Mouse (Mus musculus) kidney, adult 8-10 months (tissue): ENCODE measurements at regions not wholly inside any gene's neighbourhood (a gene's known extent, or its start where the extent isn't known, plus 50 kb on each side); places are given as distances from the start of the nearest gene placed in this dataset.

Experiments
- DNase-seq, 2 experiments: peaks; one replicate each; pipeline ENCODE4 v3.0.0; 2022

DNA sequence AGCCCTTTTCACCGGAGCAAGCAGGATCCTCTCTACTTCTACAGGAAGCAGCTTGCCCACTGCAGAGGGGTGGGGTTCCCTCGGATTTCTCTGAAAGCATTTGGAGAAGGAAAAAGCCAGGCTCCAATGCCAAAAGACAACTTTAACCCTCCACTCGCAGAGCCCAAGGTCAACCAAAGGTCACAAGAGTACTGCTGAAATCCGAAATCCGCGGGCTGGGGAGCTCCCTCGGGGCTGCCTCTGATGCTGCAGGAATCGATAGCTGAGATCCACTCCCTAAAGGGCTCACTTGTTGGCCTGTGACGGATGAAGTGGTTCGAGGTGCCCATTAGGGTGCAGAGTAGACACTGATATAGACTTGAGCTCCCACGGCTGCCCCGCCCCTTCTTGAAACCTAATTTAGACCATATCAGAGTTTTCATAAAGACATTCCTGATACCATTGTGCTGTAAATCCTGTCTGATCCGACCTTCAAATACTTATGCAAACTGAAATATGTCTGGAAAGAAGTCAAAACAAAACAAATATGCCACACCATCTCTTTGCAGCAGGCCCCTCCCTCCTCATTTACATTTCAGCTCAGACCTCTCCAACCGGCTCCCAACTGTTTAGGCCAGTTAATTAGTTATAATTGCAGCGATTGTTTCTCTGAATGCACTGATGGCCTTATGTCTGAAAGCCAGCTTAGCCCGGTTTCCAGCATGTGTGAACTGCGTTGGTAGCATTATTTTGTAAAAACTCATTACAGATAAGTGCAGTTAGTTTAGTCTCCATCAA is 170.8 kb upstream of the Map3k1 start:
- peak in 1 of 2 experiments; percentile 38 for DNase-seq

GRCm38 (mm10) chr13:111980205-111980595 is 171.4 kb upstream of the Map3k1 start:
- DNase-seq = no peak

DNA sequence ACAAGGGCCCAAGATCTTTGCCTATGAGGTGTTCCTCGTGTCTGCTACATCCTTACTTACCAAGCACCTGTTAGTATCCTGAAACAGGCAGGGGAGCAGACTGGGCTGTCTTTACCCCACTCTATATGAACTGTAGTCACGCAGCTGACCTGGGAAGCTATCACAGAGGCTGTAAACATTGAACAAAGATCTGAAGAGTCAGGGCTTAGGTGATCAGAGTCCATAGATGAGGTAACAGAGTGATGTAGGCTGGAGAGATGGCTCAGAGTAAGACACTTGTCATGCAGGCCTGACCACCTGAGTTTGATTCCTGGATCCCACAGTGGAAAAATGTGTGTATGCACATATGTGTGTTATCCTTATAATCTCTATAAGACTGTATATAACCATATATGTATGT is 172.3 kb upstream of the Map3k1 start:
- DNase-seq = no peak

- no peak for DNase-seq
Observed at GRCm38 (mm10) chr13:111982796-111983460, 174.1 kb upstream of the Map3k1 start.

GRCm38 (mm10) chr13:111984081-111984574 is 175.3 kb upstream of the Map3k1 start:
- peak in 1 of 2 experiments; percentile 23 for DNase-seq

GRCm38 (mm10) chr13:111985406-111985805 is 176.6 kb upstream of the Map3k1 start:
- DNase-seq = no peak

GRCm38 (mm10) chr13:111986681-111987080 is 177.9 kb upstream of the Map3k1 start:
- no peak for DNase-seq

- no peak for DNase-seq
Observed at GRCm38 (mm10) chr13:111987420-111987819, 178.6 kb upstream of the Map3k1 start.

DNA sequence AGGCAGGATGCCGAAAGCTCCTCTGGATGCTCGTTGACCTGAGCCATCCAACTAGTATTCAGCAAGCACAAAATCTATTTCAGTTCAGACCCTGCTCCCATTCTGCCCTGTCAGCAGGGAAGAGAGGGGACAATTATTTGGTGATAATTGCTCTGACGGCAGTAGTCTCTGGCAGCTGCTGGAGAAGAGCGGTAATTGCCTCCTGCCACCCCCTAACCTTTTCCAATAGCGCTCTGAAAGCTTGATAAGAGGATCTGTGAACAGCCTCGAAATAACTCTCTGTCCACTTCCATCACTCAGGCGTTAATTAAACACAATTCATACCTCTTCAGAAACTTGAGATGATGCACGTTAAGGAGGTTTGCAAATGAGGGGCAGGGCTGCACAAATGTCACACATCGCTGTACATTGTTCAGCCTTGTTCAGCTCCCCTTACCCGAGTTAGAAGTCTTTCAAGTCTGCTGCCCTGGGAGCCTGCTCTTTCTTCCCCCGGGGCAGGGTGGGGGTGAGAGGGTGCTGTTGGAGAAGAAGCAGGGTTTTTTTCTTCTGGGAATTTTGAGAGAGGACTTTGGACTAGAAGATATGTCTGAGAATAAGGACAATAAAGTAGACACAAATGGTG is 182.2 kb upstream of the Map3k1 start:
- no peak for DNase-seq

DNA sequence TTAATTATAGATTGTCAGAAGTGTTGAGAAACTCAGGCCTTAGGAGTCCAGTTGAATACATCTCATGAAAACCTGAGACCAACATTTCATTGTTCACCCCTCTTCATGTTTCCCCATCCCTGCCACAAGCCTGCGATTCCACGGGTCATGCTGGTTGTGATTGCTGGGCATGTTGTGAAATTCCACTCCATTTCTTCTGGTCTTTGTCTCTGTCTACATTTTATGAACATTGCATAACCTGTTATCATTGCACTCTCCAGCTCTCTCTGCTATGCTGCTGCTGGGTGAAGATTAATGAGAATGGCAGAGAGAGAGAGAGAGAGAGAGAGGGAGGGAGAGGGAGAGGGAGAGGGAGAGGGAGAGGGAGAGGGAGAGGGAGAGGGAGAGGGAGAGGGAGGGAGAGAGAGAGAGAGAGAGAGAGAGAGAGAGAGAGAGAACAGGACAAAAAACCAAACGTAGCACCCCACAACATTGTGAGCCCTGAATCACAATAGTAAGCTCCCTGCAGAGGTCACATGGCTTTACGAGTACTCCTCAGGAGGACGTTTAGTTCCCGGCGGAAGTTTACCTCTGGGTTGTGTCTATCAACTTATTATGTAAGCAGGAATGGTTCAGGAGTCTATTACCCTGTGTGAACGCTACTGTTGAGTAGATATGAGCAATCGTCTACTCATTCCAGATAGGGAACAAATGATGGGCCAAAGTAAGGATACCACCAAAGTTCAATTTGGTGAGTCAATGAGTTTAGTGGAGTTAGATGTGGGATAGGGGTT is 183.5 kb upstream of the Map3k1 start:
- no peak for DNase-seq

- DNase-seq = no peak
Observed at GRCm38 (mm10) chr13:111994862-111995490, 186.2 kb upstream of the Map3k1 start.

GRCm38 (mm10) chr13:111995716-111996115 is 186.9 kb upstream of the Map3k1 start:
- DNase-seq = no peak

DNA sequence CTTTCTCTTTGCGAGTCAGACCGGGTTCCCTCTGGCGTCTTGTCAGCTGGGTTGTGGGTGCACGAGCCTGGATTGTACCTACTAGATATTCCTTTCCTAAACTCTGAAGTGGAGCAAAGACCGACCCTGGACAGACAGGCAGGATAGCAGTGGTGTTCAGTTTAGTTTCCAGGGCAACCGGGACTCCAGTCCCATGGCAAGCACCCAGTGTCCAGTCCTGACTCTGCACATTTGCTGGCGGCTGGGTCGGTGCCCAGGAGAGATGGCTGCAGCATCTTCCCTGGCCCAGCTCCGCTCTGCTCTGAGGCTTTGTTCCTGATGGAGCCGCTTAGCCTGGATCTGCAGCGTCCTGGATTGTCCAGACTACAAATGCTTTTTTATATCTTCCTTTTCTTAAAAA is 188.1 kb upstream of the Map3k1 start:
- peak; percentile 43 to 70 for DNase-seq

GRCm38 (mm10) chr13:111997980-111998945 is 189.5 kb upstream of the Map3k1 start:
- DNase-seq = no peak

DNA sequence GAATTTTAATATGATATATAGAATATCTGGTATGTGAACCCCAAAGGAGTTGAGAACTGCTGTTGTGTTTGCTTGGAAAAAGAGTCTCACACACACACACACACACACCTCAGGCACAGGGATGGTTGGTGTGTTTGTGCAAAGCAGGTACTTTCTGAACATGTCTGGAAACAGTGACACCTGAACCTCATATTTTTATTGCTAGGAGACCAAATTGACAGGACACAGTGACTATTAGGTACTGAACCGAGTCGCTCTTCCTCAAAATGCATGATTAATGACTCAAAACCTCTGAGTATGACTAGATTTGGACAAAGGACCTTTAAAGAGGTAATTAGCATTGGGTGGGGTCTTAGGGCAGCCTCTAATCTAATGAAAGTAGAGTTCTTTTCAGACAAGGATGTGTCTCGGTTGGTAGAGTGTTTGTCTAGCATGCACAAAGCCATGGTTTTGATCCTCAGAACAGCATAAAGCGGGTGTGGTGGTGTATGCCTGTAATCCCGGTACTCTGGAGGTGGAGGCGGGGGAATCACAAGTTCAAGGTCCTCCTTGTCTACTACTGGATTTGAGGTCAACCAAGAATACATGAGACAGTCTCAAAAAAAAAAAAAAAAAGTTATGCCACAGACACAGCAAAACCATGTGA is 191.0 kb upstream of the Map3k1 start:
- DNase-seq = no peak

DNA sequence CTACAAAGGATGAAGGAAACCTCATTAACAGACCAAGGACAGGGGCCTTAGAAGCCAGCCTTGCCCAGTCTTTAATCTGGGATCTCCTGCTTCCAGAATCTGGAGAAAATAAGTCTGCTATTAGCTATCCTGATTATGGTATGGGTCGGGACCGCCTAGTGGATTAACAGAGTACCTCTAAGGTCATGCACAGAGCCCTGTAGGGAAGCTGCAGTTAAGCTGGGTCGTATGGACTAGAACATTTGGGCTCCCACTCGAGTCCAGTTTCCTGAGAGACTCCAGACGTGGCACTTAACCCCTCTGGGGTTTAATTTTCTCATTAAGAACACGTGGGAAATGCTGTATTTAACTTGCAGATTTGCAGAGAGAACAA is 191.5 kb upstream of the Map3k1 start:
- no peak for DNase-seq

GRCm38 (mm10) chr13:112000696-112001095 is 191.9 kb upstream of the Map3k1 start:
- DNase-seq = no peak

DNA sequence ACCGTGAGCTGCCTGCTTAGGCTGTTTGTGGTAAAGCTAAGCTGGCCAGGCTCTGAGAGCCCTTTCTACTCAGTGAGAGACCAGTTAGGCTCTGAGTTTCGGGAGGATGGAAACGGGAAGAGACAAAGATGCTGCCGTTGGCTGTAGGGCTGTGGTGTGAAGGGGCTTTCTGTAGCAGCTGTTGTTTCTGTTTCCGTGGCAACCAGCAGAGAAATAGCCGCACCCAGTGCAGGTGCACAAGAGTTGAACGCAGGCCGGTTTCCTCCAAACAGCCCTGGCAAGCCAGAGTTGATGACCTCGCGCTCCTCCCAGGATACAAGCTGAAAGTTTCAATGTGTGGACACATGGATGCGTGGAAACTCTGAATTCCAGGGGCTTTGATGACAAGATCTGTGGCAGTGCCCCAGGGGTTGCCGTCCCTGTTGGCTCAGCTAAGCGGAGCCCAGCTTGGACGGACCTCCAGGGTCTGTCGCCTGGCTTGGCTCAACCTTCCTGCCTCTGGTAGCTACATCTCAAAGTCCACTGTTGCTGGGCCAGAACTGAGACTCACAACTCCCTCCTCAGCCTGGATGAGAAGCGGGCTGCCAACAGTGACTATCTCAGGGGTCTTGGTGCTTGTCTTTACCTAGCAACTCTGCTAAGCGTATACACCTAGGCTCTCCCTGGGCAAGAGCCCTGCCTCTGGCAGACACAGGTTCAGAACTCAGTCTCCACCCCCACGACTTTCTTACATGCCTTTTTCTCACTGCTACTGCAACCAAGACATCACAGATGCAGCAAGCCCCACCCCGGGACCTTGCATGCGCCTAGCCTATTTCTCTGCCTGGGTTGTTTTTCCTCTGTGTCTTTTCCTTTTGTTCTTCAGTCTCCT is 192.6 kb upstream of the Map3k1 start:
- DNase-seq = no peak

DNA sequence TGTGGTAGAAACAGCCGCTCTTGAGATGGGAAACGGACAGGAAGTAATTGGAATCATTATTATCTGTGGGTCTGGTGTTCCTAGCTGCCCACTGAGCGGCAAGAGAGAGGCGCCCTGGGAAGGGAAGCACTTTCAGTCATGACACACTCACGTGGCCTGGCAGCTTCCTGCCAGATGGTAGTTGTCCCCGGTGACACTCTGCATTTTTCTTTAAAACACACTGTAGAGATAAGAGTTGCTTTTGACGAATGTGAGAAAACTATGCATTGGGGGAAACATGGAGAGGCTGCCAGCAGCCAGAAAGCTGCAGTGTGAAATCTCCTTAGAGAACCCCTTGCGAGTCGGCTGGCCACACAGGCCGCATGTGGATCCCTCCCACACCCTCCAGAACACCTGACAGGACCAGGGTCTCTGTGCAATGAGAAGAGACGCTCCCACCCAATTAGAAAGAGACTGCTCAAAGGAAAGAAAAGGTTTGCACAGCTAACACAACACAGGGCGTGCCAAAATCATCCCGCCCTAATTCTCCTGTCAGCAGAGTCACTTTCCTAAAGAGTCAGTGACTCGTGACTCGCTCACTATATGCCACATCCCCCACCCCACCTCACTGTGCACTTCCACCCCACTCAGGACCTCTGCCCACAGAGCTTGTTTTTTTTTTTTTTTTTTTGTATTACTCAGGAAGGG is 194.0 kb upstream of the Map3k1 start:
- DNase-seq = no peak
